Mouse (Mus musculus): ENCODE results near the gene Ppm1b. TPM values are rescaled to one million over a fixed set of nuclear protein-coding genes. Genes with fewer than 3 reads are reported as not detected.

The Ppm1b gene
- polyA plus RNA-seq, 1 experiment, result 38.7 TPM

DNA sequence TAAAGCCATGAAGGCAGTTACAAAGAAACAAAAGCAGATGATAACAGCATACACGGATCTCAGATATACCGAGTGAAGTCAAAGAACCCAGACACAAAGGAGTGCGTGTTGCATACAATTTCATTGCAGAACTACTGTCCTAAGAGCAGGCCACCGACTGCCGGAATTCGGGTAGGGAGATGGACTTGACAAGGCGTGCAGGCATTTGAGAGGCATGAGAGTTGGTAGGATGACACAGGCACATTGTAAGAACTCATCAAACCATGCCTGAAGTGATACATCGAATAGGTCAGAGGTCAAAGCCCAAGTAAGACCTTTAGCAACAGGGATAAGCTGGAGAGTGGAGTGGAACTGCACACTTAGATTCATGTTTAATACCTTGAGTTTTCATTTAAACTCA is 13.4 kb downstream of the Ppm1b start:
- no peak for TF ChIP-seq POLR2A (IDR thresholded peaks at IDR 0.05; ENCODE audit: borderline replicate concordance, low read depth, low read length)
- TF ChIP-seq CTCF (IDR thresholded peaks at IDR 0.05; ENCODE audit: low read depth, low read length), result no peak
- no peak overlapping the region for H3K4me3 ChIP-seq (ENCODE audit: insufficient read depth, low read length)
- H3K27ac ChIP-seq (ENCODE audit: insufficient read depth, low read depth, low read length), result no peak overlapping the region
- H3K4me1 ChIP-seq (ENCODE audit: control insufficient read depth, insufficient read depth, low read length), result peaks cover 11% of the 10 kb centered on the region

DNA sequence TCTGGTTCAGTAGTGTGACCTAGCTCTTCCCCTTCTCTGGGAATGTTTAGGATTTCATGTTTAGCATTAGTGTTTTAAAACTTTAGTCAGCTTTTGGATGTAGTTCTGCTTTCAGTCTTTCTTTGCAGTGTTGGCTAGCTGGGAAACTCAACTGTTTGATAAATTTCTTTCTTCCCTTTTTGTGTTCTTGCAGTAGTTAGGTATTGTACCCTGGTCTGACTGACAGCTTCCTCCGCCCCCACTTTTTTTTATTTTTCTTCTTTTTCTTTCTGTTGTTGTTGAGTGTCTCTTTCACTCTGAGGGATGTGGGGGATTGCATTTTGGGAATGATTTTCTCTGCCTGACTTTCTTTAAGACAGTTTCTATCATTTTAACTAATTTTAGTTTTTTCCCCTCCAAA is 25.2 kb downstream of the Ppm1b start:
- Histone ChIP-seq H3K27ac (ENCODE audit: insufficient read depth, low read depth, low read length) (no peak overlapping the region), H3K4me1 (ENCODE audit: control insufficient read depth, insufficient read depth, low read length) (peaks cover 6% of the 10 kb centered on the region; the same call in 1 of the 2 replicates), H3K4me3 (ENCODE audit: insufficient read depth, low read length) (no peak overlapping the region)
- TF ChIP-seq POLR2A (IDR thresholded peaks at IDR 0.05; ENCODE audit: borderline replicate concordance, low read depth, low read length) (no peak), CTCF (IDR thresholded peaks at IDR 0.05; ENCODE audit: low read depth, low read length) (no peak)

DNA sequence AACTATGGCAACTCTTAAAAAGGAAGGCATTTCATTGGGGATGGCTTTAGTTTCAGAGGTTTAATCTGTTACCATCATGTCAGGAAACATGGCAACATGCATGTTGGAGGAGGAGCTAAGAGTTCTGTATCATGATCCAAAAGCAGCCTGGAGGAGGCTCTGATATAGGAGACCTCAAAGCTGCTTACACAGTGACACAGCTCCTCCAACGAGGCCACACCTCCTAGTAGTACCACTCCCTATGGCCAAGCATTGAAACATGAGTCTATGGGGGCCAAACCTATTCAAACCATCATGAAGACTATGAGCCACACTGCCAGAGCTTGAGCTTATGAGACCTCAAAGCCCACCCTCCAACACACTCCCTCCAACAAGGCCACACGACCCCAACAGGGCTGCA is 26.2 kb downstream of the Ppm1b start:
- TF ChIP-seq POLR2A (IDR thresholded peaks at IDR 0.05; ENCODE audit: borderline replicate concordance, low read depth, low read length) (no peak), CTCF (IDR thresholded peaks at IDR 0.05; ENCODE audit: low read depth, low read length) (no peak)
- Histone ChIP-seq H3K4me3 (ENCODE audit: insufficient read depth, low read length) (no peak overlapping the region), H3K27ac (ENCODE audit: insufficient read depth, low read depth, low read length) (no peak overlapping the region), H3K4me1 (ENCODE audit: control insufficient read depth, insufficient read depth, low read length) (peaks cover 6% of the 10 kb centered on the region; the same call in 1 of the 2 replicates)

DNA sequence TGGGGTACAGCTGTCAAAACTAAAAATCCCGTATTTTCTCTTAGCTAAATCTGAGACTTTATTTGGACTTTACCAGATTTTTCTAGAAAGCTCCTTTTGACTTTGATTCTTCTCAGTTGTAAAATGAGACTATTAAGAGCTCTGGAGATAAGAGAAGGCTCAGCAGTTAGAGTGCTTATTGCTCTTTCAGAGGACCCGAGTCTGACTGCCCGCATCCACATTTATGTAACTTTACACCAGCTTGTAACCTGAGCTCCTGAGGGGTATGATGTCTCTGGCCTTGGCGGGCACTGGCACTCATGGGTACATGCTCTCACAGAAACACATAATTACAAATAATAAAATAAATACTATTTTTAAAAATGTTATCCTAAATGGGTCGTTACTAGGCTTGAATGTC is 29.8 kb downstream of the Ppm1b start:
- peaks cover 2% of the 10 kb centered on the region; the same call in 1 of the 2 replicates for H3K4me1 ChIP-seq (ENCODE audit: control insufficient read depth, insufficient read depth, low read length)
- H3K27ac ChIP-seq (ENCODE audit: insufficient read depth, low read depth, low read length), result no peak overlapping the region
- H3K4me3 ChIP-seq (ENCODE audit: insufficient read depth, low read length), result no peak overlapping the region
- TF ChIP-seq CTCF (IDR thresholded peaks at IDR 0.05; ENCODE audit: low read depth, low read length), result no peak
- no peak for TF ChIP-seq POLR2A (IDR thresholded peaks at IDR 0.05; ENCODE audit: borderline replicate concordance, low read depth, low read length)

DNA sequence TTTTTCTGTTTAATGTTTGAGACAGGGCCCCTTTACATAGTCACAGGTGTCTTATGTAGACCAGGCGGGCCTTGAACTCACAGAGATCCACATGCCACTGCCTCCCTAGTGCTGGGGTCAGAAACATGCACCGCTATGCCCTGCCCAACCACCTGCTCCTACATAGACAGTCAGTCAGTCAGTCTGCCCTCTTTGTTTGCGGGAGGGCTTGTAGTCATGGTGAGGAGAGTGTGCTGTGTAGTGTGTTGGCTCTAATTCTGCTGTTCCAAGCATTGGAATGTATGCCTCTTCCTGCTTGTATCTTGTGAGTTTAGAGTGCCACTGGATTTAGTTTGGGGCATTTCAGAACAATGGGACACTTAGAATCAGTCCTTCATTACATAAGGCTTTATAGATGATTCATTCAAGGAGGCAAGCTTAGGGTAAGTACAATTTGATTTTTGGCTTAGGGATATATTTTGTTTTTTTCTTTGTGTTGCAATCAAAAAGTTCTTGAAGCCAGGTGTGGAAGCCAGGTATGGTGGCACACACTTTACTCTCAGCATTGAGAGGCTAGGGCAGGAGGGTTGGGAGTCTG is 31.4 kb downstream of the Ppm1b start:
- Histone ChIP-seq H3K4me3 (ENCODE audit: insufficient read depth, low read length) (no peak overlapping the region), H3K27ac (ENCODE audit: insufficient read depth, low read depth, low read length) (no peak overlapping the region), H3K4me1 (ENCODE audit: control insufficient read depth, insufficient read depth, low read length) (no peaks in the 10 kb centered on the region; the same call in 1 of the 2 replicates)
- no peak for TF ChIP-seq CTCF (IDR thresholded peaks at IDR 0.05; ENCODE audit: low read depth, low read length)
- no peak for TF ChIP-seq POLR2A (IDR thresholded peaks at IDR 0.05; ENCODE audit: borderline replicate concordance, low read depth, low read length)

DNA sequence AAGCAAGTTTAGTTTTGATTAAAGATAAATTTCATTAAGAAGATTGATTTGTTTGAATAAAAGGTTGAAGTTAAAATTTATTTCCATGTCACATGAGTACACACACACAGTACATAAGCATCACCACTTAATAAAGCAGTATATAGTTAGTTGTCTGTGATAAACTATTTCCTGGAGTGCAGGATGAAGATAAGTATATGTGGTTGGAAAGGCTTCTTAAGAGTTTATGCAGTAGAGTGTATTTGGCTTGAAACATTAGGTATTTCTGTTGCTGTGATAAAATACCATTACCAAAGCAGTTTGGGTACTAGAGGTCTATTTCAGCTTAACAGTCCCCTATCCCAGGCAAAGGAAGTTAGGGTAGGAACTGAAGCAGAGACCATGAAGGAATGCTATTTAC is 32.0 kb downstream of the Ppm1b start:
- no peak for TF ChIP-seq CTCF (IDR thresholded peaks at IDR 0.05; ENCODE audit: low read depth, low read length)
- TF ChIP-seq POLR2A (IDR thresholded peaks at IDR 0.05; ENCODE audit: borderline replicate concordance, low read depth, low read length), result no peak
- Histone ChIP-seq H3K4me1 (ENCODE audit: control insufficient read depth, insufficient read depth, low read length) (no peaks in the 10 kb centered on the region; the same call in 1 of the 2 replicates), H3K27ac (ENCODE audit: insufficient read depth, low read depth, low read length) (no peak overlapping the region), H3K4me3 (ENCODE audit: insufficient read depth, low read length) (no peak overlapping the region)

DNA sequence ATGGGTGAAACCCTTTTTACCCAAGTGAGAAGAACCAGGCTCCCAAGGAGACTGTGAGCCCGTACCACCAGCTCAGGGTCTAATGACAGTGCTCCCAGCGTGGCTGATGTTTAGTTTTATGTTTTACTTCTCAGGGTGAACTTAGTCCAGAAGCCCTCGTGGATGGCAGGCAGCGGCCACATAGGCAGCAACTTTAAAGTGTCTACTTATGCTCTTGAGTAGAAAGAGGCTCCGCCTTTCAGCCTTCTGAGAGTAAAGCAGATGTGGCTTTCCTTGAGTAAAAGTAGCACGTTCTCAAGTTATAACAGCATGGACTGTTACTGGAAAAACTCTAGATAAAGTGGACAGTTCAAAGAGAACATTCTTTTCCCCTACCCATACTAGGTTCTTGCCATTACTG is 39.3 kb downstream of the Ppm1b start:
- no peaks in the 10 kb centered on the region for H3K4me1 ChIP-seq (ENCODE audit: control insufficient read depth, insufficient read depth, low read length)
- TF ChIP-seq CTCF (IDR thresholded peaks at IDR 0.05; ENCODE audit: low read depth, low read length) (no peak), POLR2A (IDR thresholded peaks at IDR 0.05; ENCODE audit: borderline replicate concordance, low read depth, low read length) (no peak)
- no peak overlapping the region for H3K27ac ChIP-seq (ENCODE audit: insufficient read depth, low read depth, low read length)
- no peak overlapping the region for H3K4me3 ChIP-seq (ENCODE audit: insufficient read depth, low read length)

DNA sequence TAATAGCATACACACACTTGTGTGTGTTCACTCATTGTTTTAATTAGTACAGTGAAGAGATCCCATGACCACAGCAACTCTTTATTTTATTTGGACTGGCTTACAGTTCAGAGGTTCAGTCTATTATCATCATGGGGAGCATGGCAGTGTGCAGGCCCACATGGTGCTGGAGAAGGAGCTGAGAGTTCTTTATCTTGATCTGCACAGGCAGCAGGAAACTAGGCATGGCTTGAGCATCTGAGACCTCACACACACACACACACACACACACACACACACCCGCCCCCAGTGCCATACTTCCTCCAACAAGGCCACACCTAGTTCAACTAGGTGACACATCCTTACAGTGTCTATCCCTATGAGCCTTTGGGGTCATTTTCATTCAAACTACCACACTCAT is 41.1 kb downstream of the Ppm1b start:
- no peak for TF ChIP-seq POLR2A (IDR thresholded peaks at IDR 0.05; ENCODE audit: borderline replicate concordance, low read depth, low read length)
- no peak for TF ChIP-seq CTCF (IDR thresholded peaks at IDR 0.05; ENCODE audit: low read depth, low read length)
- H3K4me1 ChIP-seq (ENCODE audit: control insufficient read depth, insufficient read depth, low read length), result no peaks in the 10 kb centered on the region
- H3K27ac ChIP-seq (ENCODE audit: insufficient read depth, low read depth, low read length), result no peak overlapping the region
- H3K4me3 ChIP-seq (ENCODE audit: insufficient read depth, low read length), result no peak overlapping the region

DNA sequence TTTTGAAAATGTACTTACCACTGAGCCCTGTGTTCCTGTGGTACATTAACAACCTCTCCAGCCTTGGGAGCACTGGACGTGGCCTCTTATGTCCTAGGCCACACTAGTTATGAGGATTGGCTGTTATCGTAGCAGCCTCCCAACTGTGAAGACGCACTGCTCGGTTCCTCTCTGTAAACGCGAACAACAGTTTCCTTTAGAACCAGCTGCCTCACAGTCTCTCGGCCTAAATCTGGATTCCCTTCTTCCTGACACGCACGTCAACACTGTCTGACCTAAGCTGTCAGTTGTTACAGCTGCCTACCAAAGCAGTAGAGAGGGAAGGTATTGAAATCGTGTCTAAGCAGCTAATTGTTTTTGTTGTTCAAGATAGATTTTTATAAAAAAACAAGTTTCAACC is 43.1 kb downstream of the Ppm1b start:
- Histone ChIP-seq H3K4me1 (ENCODE audit: control insufficient read depth, insufficient read depth, low read length) (no peaks in the 10 kb centered on the region), H3K4me3 (ENCODE audit: insufficient read depth, low read length) (no peak overlapping the region), H3K27ac (ENCODE audit: insufficient read depth, low read depth, low read length) (no peak overlapping the region)
- TF ChIP-seq CTCF (IDR thresholded peaks at IDR 0.05; ENCODE audit: low read depth, low read length), result no peak
- TF ChIP-seq POLR2A (IDR thresholded peaks at IDR 0.05; ENCODE audit: borderline replicate concordance, low read depth, low read length), result no peak

DNA sequence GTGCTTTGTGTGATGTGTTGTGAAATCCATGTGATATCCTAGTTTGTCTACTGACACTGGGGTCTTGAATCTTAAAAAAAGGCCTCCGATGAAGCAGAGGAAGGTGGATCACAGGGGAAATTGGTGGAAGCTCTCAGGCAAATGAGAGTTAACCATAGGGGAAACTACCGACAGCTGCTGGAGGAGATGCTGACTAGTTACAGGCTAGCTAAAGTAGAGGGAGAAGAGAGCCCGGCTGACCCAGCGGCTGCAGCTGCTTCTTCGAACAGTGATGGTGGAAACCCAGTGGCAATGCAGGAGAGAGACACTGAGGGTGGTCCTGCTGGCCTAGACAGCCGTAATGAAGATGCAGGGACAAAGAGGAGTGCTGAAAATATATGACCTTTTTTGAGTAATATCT is 56.9 kb downstream of the Ppm1b start:
- H3K4me3 ChIP-seq (ENCODE audit: insufficient read depth, low read length), result no peak overlapping the region
- TF ChIP-seq CTCF (IDR thresholded peaks at IDR 0.05; ENCODE audit: low read depth, low read length) (no peak), POLR2A (IDR thresholded peaks at IDR 0.05; ENCODE audit: borderline replicate concordance, low read depth, low read length) (no peak)
- H3K27ac ChIP-seq (ENCODE audit: insufficient read depth, low read depth, low read length), result no peak overlapping the region
- peaks cover 6% of the 10 kb centered on the region for H3K4me1 ChIP-seq (ENCODE audit: control insufficient read depth, insufficient read depth, low read length)

DNA sequence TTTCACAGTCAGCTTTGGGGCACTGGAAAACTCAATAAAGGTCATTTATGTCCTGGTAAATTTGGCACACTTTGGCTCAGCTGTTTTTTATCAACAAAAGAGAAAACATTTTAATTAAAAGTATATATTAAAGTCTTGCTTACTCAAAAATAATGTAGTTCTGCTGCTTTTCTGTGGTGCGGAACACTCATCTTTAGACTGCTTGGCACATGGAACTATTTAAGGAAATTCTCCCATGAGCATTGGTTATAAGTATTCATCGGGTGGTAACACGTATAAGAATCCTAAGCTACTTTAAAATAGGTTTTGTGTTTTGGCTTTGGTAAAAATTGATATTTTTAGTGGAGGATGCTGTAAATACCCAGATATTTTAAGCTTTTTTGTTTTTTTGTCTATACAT is 58.1 kb downstream of the Ppm1b start:
- no peak for TF ChIP-seq CTCF (IDR thresholded peaks at IDR 0.05; ENCODE audit: low read depth, low read length)
- no peak for TF ChIP-seq POLR2A (IDR thresholded peaks at IDR 0.05; ENCODE audit: borderline replicate concordance, low read depth, low read length)
- peaks cover 11% of the 10 kb centered on the region for H3K4me1 ChIP-seq (ENCODE audit: control insufficient read depth, insufficient read depth, low read length)
- H3K27ac ChIP-seq (ENCODE audit: insufficient read depth, low read depth, low read length), result no peak overlapping the region
- no peak overlapping the region for H3K4me3 ChIP-seq (ENCODE audit: insufficient read depth, low read length)
